Mouse (Mus musculus) heart, adult 2 months (tissue): Measurements from ENCODE around the gene Rif1. TPM values are rescaled to one million over a fixed set of nuclear protein-coding genes. Genes with fewer than 3 reads are reported as not detected.
A peak's percentile ranks its signal among the peaks of the same experiment; 100 is the strongest.

Source experiments
- DNase-seq, 2 experiments: peaks; one replicate each; pipeline ENCODE4 v3.0.0; 2021
- H3K27ac ChIP-seq: fragments of 200-600 bp; 2 replicates; pipeline ENCODE4 v1.8.1; 2022
- H3K27me3 ChIP-seq: fragments of 200-500 bp; 2 replicates; pipeline ENCODE4 v1.6.1; 2012; ENCODE audit warnings: mild to moderate bottlenecking, low read length, inconsistent platforms, mixed read lengths; ENCODE audit not compliant: control insufficient read depth, insufficient read depth
- H3K36me3 ChIP-seq: fragments of 200-500 bp; 2 replicates; pipeline ENCODE4 v1.6.1; 2012; ENCODE audit warnings: low read length, inconsistent platforms; ENCODE audit not compliant: control insufficient read depth, insufficient read depth
- H3K4me1 ChIP-seq: fragments of 200-500 bp; 2 replicates; pipeline ENCODE4 v1.6.1; 2011; ENCODE audit warnings: low read length; ENCODE audit not compliant: control insufficient read depth, insufficient read depth
- H3K4me3 ChIP-seq: fragments of 200-600 bp; 2 replicates; pipeline ENCODE4 v1.8.1; 2022
- H3K79me2 ChIP-seq: fragments of 200-500 bp; replicated peaks from 2 replicates; pipeline ENCODE4 v1.6.1; 2012; ENCODE audit warnings: mild to moderate bottlenecking, inconsistent platforms, low read length, moderate library complexity, mixed read lengths; ENCODE audit not compliant: control insufficient read depth, insufficient read depth
- H3K9ac ChIP-seq: fragments of 200-500 bp; 2 replicates; pipeline ENCODE4 v1.6.1; 2012; ENCODE audit warnings: low read depth, mild to moderate bottlenecking, control low read depth, inconsistent platforms, low read length, mixed read lengths
- CTCF ChIP-seq: fragments of 200-600 bp; IDR thresholded peaks from 2 replicates; pipeline ENCODE4 v1.8.1; 2022; ENCODE audit warnings: antibody characterized with exemption, mild to moderate bottlenecking, moderate library complexity
- EP300 ChIP-seq: fragments of 200-500 bp; IDR thresholded peaks from 2 replicates; pipeline ENCODE4 v1.6.1; 2011; ENCODE audit warnings: low read depth, low read length, control low read depth; ENCODE audit not compliant: insufficient read depth
- POLR2A ChIP-seq: fragments of 200-500 bp; IDR thresholded peaks from 2 replicates; pipeline ENCODE4 v1.6.1; 2011; ENCODE audit warnings: mild to moderate bottlenecking, low read depth, low read length, control low read depth; ENCODE audit not compliant: insufficient read depth
- WGBS: fragments of 180-500 bp; shearing (Covaris S2); methylation state at CpG from one replicate; pipeline ENCODE4 v1.1.7; 2018; 5-methylcytosine and 5-hydroxymethylcytosine counted together
- intact Hi-C: fragments of 180-260 bp; cut with DNase I; formaldehyde crosslinking; loops from one replicate; pipeline ENCODE4 v1.15.1; 2025
- polyA plus RNA-seq: library from polyadenylated mRNA; depleted of rRNA; stranded (reverse); fragments of >200 nt; gene quantifications from 2 replicates; pipeline ENCODE4 v1.2.3, GENCODE M21; 2012
- total RNA-seq, 2 experiments: library from RNA; stranded (reverse); gene quantifications; 2 replicates each; pipeline ENCODE4 v1.2.3; 2021

Rif1 gene
- total and polyA plus RNA-seq, 3 experiments, result 2.4 to 21.9 (median 19.3) TPM

- Histone ChIP-seq H3K27ac (no peak overlapping the region), H3K36me3 (peaks cover 3% of the 10 kb centered on the region; the same call in 1 of the 2 replicates), H3K79me2 (no peaks in the 10 kb centered on the region), H3K27me3 (no peaks in the 10 kb centered on the region), H3K4me3 (no peak overlapping the region), H3K9ac (no peak overlapping the region), H3K4me1 (peaks cover 2% of the 10 kb centered on the region; the same call in 1 of the 2 replicates)
- TF ChIP-seq EP300 (no peak), CTCF (no peak), POLR2A (no peak)
- WGBS, result 74% methylated on average over 1 of the region's 1 CpGs
- no peak for DNase-seq
- intact Hi-C loops, result no loop called here
Observed at GRCm38 (mm10) chr2:52057099-52057498, 15.5 kb upstream of the Rif1 start.

GRCm38 (mm10) chr2:52057681-52058080 lies 15.0 kb upstream of the Rif1 start:
- no peaks in the 10 kb centered on the region for H3K27me3 ChIP-seq
- no peak overlapping the region for H3K9ac ChIP-seq
- H3K4me1 ChIP-seq, result peaks cover 2% of the 10 kb centered on the region; the same call in 1 of the 2 replicates
- TF ChIP-seq EP300, result no peak
- H3K79me2 ChIP-seq, result no peaks in the 10 kb centered on the region
- no peak overlapping the region for H3K27ac ChIP-seq
- peaks cover 3% of the 10 kb centered on the region; the same call in 1 of the 2 replicates for H3K36me3 ChIP-seq
- no peak overlapping the region for H3K4me3 ChIP-seq
- no peak for DNase-seq
- intact Hi-C loops, result no loop called here

DNA sequence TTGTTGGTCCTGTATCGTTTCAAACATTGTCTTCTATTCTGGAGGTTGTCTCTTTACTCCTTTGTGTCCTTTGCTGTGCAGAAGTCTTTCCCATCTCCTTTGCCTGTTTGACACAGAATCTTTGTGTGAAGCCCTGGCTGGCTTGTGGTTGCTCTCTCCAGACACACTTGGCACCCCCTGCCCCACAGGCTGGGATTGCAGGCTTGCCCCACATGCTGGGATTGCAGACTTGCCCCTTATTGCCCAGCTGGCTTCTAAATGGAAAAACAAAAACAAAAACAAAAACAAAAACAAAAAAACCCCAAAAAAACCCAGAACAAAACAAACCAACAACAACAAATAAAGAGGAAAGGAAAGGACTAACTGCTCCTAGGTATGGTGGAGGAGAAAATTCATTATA lies 4.0 kb upstream of the Rif1 start:
- 75% methylated on average over 1 of the region's 1 CpGs for WGBS
- Histone ChIP-seq H3K79me2 (no peaks in the 10 kb centered on the region), H3K27ac (no peak overlapping the region), H3K27me3 (no peaks in the 10 kb centered on the region), H3K4me1 (no peaks in the 10 kb centered on the region; the same call in 1 of the 2 replicates), H3K36me3 (no peaks in the 10 kb centered on the region; the same call in 1 of the 2 replicates), H3K9ac (no peak overlapping the region), H3K4me3 (no peak overlapping the region)
- TF ChIP-seq CTCF (no peak), EP300 (no peak), POLR2A (no peak)
- DNase-seq, result no peak
- intact Hi-C loops, result no loop called here

GRCm38 (mm10) chr2:52070816-52071215 lies 1.8 kb upstream of the Rif1 start:
- Histone ChIP-seq H3K9ac (no peak overlapping the region), H3K36me3 (peaks cover 8% of the 10 kb centered on the region), H3K4me1 (peaks cover 1% of the 10 kb centered on the region), H3K27ac (no peak overlapping the region), H3K79me2 (no peaks in the 10 kb centered on the region), H3K4me3 (no peak overlapping the region), H3K27me3 (no peaks in the 10 kb centered on the region)
- 84% methylated on average over 5 of the region's 5 CpGs for WGBS
- TF ChIP-seq POLR2A (no peak), CTCF (no peak), EP300 (no peak)
- intact Hi-C loops, result loop anchor here (2.0 to 10.0 kb wide), 4 partner anchors 34 to 1776 kb away; partner anchors contain the start of genes Arl5a, Mmadhc, Rbm43 and Tnfaip6
- no peak for DNase-seq

DNA sequence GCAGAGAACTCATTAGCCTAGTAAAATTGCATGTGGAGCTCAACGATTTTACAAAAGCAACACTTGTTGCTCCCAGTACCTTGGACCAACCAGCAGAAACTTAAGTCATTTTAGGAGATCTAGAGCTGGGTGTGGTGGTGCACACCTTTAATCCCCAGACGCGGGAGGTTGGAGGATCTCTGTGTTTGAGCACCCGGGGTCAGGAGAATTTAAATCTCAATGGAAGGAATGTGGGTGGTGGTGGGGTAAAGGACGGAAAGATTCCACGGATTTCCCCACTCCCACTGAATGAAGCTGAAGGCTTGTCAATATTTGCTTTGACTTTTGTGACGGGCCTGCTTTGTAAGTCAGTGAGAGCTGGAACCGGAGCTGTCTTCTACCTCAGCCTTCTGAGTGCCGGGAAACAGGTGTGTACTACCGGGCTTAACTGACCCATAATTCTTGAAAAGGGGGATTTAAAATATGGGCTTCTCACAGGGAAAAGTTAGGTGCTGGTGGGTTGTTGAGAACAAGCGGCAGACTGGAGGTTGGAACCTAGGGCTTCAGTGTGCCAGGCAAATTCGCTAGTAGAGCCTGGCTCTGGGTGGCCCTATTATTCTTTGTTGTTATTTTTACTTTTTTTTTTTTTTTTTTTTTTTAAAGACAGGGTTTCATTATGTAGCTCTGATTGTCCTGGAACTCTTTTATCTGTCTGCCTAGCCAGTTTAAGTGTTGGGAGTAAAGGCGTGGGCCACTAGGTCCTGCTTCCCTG lies 1.2 kb upstream of the Rif1 start:
- Histone ChIP-seq H3K79me2 (no peaks in the 10 kb centered on the region), H3K9ac (no peak overlapping the region), H3K27ac (no peak overlapping the region), H3K36me3 (peaks cover 8% of the 10 kb centered on the region), H3K4me3 (no peak overlapping the region), H3K4me1 (peaks cover 1% of the 10 kb centered on the region), H3K27me3 (no peaks in the 10 kb centered on the region)
- intact Hi-C loops, result loop anchor here (2.0 to 10.0 kb wide), 4 partner anchors 34 to 1777 kb away; partner anchors contain the start of genes Arl5a, Mmadhc, Rbm43 and Tnfaip6
- TF ChIP-seq POLR2A (no peak), EP300 (no peak), CTCF (no peak)
- no peak for DNase-seq
- WGBS, result 81% methylated on average over 13 of the region's 13 CpGs

DNA sequence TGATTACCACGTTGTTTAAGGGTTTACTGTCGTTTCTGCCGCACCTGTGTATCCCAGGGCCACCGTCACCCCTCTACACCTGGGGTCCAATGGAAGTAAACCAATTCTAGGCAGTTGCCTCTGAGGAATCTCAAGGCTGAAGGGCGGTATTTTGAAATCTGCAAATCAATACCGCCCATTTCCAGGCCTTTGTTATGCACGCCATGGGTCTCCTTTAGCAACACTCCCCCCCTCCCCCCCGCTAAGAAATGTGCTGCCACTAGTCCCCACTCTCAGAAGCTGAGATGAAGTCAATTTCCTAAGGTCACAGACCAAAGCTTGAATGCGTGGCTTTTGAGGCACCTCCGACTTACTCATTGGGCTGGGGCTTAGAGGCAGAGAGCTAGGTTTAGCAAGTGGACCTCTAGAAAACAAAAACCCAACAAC lies 554 bp upstream of the Rif1 start:
- Histone ChIP-seq H3K4me1 (peaks cover 1% of the 10 kb centered on the region), H3K4me3 (peak overlapping the region; percentile 98), H3K79me2 (no peaks in the 10 kb centered on the region), H3K36me3 (peaks cover 8% of the 10 kb centered on the region), H3K9ac (peak overlapping the region; percentile 95; the same call in 1 of the 2 replicates), H3K27ac (no peak overlapping the region), H3K27me3 (no peaks in the 10 kb centered on the region)
- WGBS, result 16% methylated on average over 10 of the region's 10 CpGs
- no peak for TF ChIP-seq CTCF
- TF ChIP-seq POLR2A, result no peak
- TF ChIP-seq EP300, result no peak
- intact Hi-C loops, result loop anchor here (2.0 to 10.0 kb wide), 4 partner anchors 35 to 1777 kb away; partner anchors contain the start of genes Arl5a, Mmadhc, Nmi and Tnfaip6
- DNase-seq, result no peak
